ENCODE assay signal across 19 mouse cellular contexts in the genomic region with DNA sequence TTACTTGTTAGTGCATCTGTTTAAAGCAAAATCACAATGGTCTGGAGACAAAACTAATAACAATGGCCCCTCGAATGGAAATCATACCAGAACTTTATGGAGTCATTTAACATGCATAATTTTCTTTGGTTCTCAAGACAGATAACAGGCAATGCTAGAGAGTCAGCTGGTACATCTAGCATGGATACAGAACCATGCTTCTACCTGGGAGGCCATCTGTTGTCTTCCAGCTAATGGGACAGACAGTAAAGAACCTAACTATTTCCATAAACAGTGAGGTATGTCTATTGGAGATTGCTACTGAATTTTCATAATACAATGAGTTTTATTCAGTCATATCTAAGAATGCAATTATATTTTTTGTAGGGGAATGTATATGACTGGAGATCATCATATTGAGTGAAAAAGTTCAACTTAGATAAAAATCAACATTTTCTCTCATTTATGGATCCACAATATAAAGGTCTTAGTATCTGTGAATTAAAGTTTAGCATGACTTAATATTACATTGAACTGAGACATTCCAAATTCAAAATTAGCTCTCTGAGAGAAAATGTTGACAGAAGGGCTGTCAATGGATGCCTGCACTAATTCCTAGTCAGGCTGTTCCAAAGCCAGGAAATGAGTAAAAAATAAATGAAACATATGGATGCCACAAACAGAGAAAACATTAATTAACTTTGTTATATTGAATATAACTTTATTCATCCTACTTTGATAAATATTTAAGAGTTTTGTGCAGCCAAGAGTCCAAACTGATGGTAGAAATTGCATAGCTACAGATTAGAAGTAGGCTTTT.
DNase-seq lines count a peak whose midpoint lies in the region; ATAC-seq lines count a peak whose summit lies in the region.
"Had no signal": no experiment of that assay in that cellular context is flagged by ENCODE, and none has a peak within 500 bp of the region (broad histone marks: within the 10 kb centered on the region; RNA-seq: fewer than 3 reads in every experiment).

No protein-coding gene starts in this region.

- ATAC-seq in cerebellum, adult (ENCODE audit: insufficient number of reproducible peaks, low FRiP score, low TSS enrichment): peak; percentile 58
- ATAC-seq: activated CD4-positive, CD25-positive, alpha-beta regulatory T cell, adult 4 months; CD4-positive, CD25-positive, alpha-beta regulatory T cell, adult 4 months; forebrain, embryonic 13.5 days; forebrain, embryonic 16.5 days; Patski had no signal

- no peak for DNase-seq in cerebellum, postnatal 4 days (ENCODE audit: low spot score in 2 of 2)
- peak; percentile 55 for DNase-seq in cerebellum, adult 9-10 months
- DNase-seq in cerebellum, adult 8-10 months: no peak
- DNase-seq in brain, adult 2 months (ENCODE audit: low read depth, low spot score): peak; percentile 61
- peak; percentile 23 to 26 for DNase-seq in cerebellum, postnatal 10 days
- no peak for DNase-seq in spleen, adult 12 weeks (ENCODE audit: low spot score)
- no peak for DNase-seq in c-Kit-positive CD71-positive TER-119-positive erythroid progenitor cells, embryonic 14.5 days (ENCODE audit: low spot score)
- DNase-seq: adrenal gland, adult 8-10 months; adrenal gland, postnatal 14 days; adrenal gland, postnatal 36 days; B cell, adult 2 months; embryo, embryonic 11 days; gastrocnemius, adult 2 months had no signal

Comparison
In these comparisons a context has a peak if more than half of its experiments do, and no peak if none do; other contexts are left out.
1. DNase-seq: peak in cerebellum, adult 9-10 months (single experiment), brain, adult 2 months (single experiment) and cerebellum, postnatal 10 days (2 of 2); none in cerebellum, postnatal 4 days (0 of 2), cerebellum, adult 8-10 months (single experiment), spleen, adult 12 weeks (single experiment) and c-Kit-positive CD71-positive TER-119-positive erythroid progenitor cells, embryonic 14.5 days (single experiment).